Mouse (Mus musculus) forebrain, postnatal 0 days (tissue): ENCODE data around the gene Scn8a. TPM values are rescaled to one million over a fixed set of nuclear protein-coding genes. Genes with fewer than 3 reads are reported as not detected.

Experiments used
- ATAC-seq: fragments of 200-750 bp; cut with Nextera tagmentation; 2 replicates; pipeline ENCODE4 v1.8.0; 2017; ENCODE audit warnings: mild to moderate bottlenecking, moderate library complexity
- DNase-seq: peaks from one replicate; pipeline ENCODE4 v3.0.0-alpha.2; 2015
- H3K27ac ChIP-seq: fragments of 300-500 bp; sonication (generic); 2 replicates; pipeline ENCODE4 v1.5.1; 2014; ENCODE audit warnings: low read depth, mild to moderate bottlenecking, antibody characterized with exemption, low read length, moderate library complexity, mixed read lengths
- H3K27me3 ChIP-seq: fragments of 300-500 bp; sonication (generic); 2 replicates; pipeline ENCODE4 v1.6.1; 2014; ENCODE audit warnings: mild to moderate bottlenecking, low read length, mixed read lengths; ENCODE audit not compliant: insufficient read depth
- H3K36me3 ChIP-seq: fragments of 300-500 bp; sonication (generic); 2 replicates; pipeline ENCODE4 v1.6.1; 2014; ENCODE audit warnings: mild to moderate bottlenecking, moderate library complexity; ENCODE audit not compliant: insufficient read depth
- H3K4me1 ChIP-seq: fragments of 300-500 bp; sonication (generic); 2 replicates; pipeline ENCODE4 v1.6.1; 2014; ENCODE audit warnings: antibody characterized with exemption; ENCODE audit not compliant: insufficient read depth
- H3K4me2 ChIP-seq: fragments of 300-500 bp; sonication (generic); 2 replicates; pipeline ENCODE4 v1.6.1; 2014; ENCODE audit warnings: low read depth, mild to moderate bottlenecking, moderate library complexity
- H3K4me3 ChIP-seq: fragments of 300-500 bp; sonication (generic); 2 replicates; pipeline ENCODE4 v1.5.1; 2014; ENCODE audit warnings: low read depth, low read length, mixed read lengths
- H3K9ac ChIP-seq: fragments of 300-500 bp; sonication (generic); 2 replicates; pipeline ENCODE4 v1.6.1; 2014; ENCODE audit warnings: mild to moderate bottlenecking
- H3K9me3 ChIP-seq: fragments of 300-500 bp; sonication (generic); 2 replicates; pipeline ENCODE4 v1.6.1; 2016; ENCODE audit warnings: low read length
- CTCF ChIP-seq: sonication (generic); IDR thresholded peaks from 2 replicates; pipeline ENCODE4 v1.5.1; 2016; ENCODE audit warnings: antibody characterized with exemption, control low read depth, low read depth
- WGBS: fragments of 180-500 bp; shearing (Covaris S2); extraction: QIAGEN DNeasy Blood & Tissue Kit; methylation state at CpG from one replicate; pipeline ENCODE4 v1.1.7; 2014; 5-methylcytosine and 5-hydroxymethylcytosine counted together
- polyA plus RNA-seq: library from polyadenylated mRNA; unstranded; fragments of >200 nt; fragmentation: Nextera tagmentation; extraction: Ambion mirVana; gene quantifications from 2 replicates; pipeline ENCODE4 v1.2.1, GENCODE M21; 2015
- total RNA-seq: library from RNA; depleted of rRNA; stranded (reverse); fragments of >200 nt; gene quantifications from 2 replicates; pipeline ENCODE4 v1.2.3, GENCODE M21; 2014

The Scn8a gene
- total and polyA plus RNA-seq, 2 experiments from 2014 or later = 15.5 to 26.9 TPM

GRCm38 (mm10) chr15:101052560-101053501 is 183.2 kb downstream of the Scn8a start:
- Histone ChIP-seq H3K4me2 (peak overlapping the region; percentile 48), H3K36me3 (no peaks in the 10 kb centered on the region), H3K9me3 (0 out of 2 replicates have a peak, but pooled peaks cover 4% of the 10 kb centered on the region), H3K27me3 (peaks cover 38% of the 10 kb centered on the region), H3K4me3 (peak overlapping the region; percentile 38), H3K27ac (no peak overlapping the region), H3K4me1 (no peaks in the 10 kb centered on the region), H3K9ac (no peak overlapping the region)
- WGBS = 19% methylated on average over 110 of the region's 120 CpGs
- peak; percentile 55 for DNase-seq
- TF ChIP-seq CTCF = peak; percentile 15
- 0 out of 2 replicates have a peak, but pooled peaks have one; percentile 12 for ATAC-seq

DNA sequence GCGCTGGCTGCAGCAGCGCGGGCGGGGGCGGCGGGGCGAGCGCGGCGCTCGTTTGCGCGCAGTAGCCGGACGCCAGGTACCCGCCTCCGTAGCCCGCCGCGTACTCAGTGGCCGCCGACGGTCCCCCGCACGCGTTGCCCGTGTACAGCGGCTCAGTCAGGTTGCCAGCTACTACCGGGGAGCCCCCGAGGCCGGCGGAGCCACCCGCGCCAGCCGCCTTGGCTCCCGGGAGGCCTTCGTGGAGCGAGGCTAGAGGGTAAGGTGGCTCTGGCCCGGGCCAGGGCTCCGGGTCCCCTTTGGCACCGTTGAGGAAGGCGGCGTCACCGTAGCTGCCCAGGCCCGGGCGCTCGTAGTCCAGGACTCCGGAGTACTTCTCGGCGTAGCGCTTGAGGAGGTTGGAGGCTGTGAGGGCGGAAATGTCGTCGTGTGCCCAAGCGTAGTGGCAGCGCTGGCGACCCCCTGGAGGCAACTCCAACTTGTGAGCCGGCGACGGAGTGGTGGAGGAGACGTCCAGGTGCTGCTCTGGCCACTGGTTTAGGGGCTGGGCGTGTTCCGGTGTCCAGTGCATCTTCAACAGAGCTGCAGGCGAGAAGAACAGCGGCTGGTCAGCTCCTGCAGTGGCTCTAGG is 184.3 kb downstream of the Scn8a start:
- Histone ChIP-seq H3K4me1 (no peaks in the 10 kb centered on the region), H3K4me2 (peak overlapping the region; percentile 48), H3K36me3 (no peaks in the 10 kb centered on the region), H3K9me3 (0 out of 2 replicates have a peak, but pooled peaks cover 4% of the 10 kb centered on the region), H3K27me3 (peaks cover 28% of the 10 kb centered on the region), H3K27ac (no peak overlapping the region), H3K9ac (no peak overlapping the region), H3K4me3 (peak overlapping the region; percentile 38)
- no peak for TF ChIP-seq CTCF
- WGBS = 14% methylated on average over 60 of the region's 65 CpGs
- ATAC-seq (no peak), DNase-seq (no peak)

- Histone ChIP-seq H3K4me2 (no peak overlapping the region), H3K4me1 (no peaks in the 10 kb centered on the region), H3K9ac (no peak overlapping the region), H3K9me3 (0 out of 2 replicates have a peak, but pooled peaks cover 4% of the 10 kb centered on the region), H3K27me3 (peaks cover 27% of the 10 kb centered on the region), H3K36me3 (no peaks in the 10 kb centered on the region), H3K27ac (no peak overlapping the region), H3K4me3 (no peak overlapping the region)
- WGBS = 86% methylated on average over 10 of the region's 10 CpGs
- DNase-seq (no peak), ATAC-seq (no peak)
- no peak for TF ChIP-seq CTCF
These were observed 184.9 kb downstream of the Scn8a start for GRCm38 (mm10) chr15:101054541-101054940.

- Histone ChIP-seq H3K9ac (no peak overlapping the region), H3K4me2 (no peak overlapping the region), H3K9me3 (0 out of 2 replicates have a peak, but pooled peaks cover 4% of the 10 kb centered on the region), H3K36me3 (no peaks in the 10 kb centered on the region), H3K4me1 (no peaks in the 10 kb centered on the region), H3K27me3 (peaks cover 21% of the 10 kb centered on the region), H3K4me3 (no peak overlapping the region), H3K27ac (no peak overlapping the region)
- ATAC-seq = peak; percentile 88
- DNase-seq = peak; percentile 80
- 40% methylated on average over 10 of the region's 10 CpGs for WGBS
- peak; percentile 85 for TF ChIP-seq CTCF
These were observed 186.6 kb downstream of the Scn8a start for GRCm38 (mm10) chr15:101056225-101056624.

GRCm38 (mm10) chr15:101059570-101060279 is 190.1 kb downstream of the Scn8a start:
- Histone ChIP-seq H3K4me1 (no peaks in the 10 kb centered on the region), H3K27me3 (no peaks in the 10 kb centered on the region), H3K36me3 (no peaks in the 10 kb centered on the region), H3K4me2 (no peak overlapping the region), H3K4me3 (no peak overlapping the region), H3K27ac (no peak overlapping the region), H3K9me3 (no peaks in the 10 kb centered on the region), H3K9ac (no peak overlapping the region)
- TF ChIP-seq CTCF = no peak
- DNase-seq (no peak), ATAC-seq (no peak)
- WGBS = 17% methylated on average over 9 of the region's 9 CpGs

DNA sequence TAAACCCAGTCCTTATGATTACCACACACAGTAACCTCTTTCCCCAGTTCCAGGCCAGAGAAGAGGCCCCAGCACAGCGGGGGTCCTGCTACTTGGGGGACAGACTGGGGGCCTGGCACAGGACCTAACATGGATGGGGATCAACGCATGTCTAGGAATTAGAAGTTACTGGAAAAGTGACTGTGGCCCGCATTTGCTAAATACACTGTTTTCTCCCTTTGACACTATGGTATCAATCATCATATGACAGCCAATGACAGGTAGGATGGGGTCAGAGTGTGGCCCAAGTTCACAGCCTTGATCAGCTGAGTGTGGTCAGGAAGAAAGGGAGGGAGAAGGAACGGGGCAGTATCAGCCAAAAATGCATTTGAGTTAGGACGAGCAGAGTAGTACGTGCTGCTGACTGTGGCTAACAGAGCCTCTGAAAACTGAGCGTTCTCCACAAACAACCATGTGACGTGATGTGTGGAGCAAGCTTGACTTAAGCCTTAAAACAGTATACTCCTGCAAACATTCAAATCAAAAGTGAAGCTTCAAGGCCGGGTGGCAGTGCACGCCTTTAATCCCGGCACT is 190.7 kb downstream of the Scn8a start:
- Histone ChIP-seq H3K27me3 (no peaks in the 10 kb centered on the region), H3K9ac (no peak overlapping the region)
- no peak for ATAC-seq

More for the DNA sequence above, 190.7 kb downstream of the Scn8a start:
- DNase-seq = no peak
- 51% methylated on average over 11 of the region's 11 CpGs for WGBS
- TF ChIP-seq CTCF = no peak
- no peaks in the 10 kb centered on the region for H3K4me1 ChIP-seq
- no peak overlapping the region for H3K4me3 ChIP-seq
- no peaks in the 10 kb centered on the region for H3K36me3 ChIP-seq
- no peak overlapping the region for H3K27ac ChIP-seq
- H3K4me2 ChIP-seq = no peak overlapping the region
- no peaks in the 10 kb centered on the region for H3K9me3 ChIP-seq
